Mouse (Mus musculus) MEL (cell line): ENCODE results near the gene Prpf40a. TPM values are rescaled to one million over a fixed set of nuclear protein-coding genes. Genes with fewer than 3 reads are reported as not detected.
A peak's percentile ranks its signal among the peaks of the same experiment; 100 is the strongest.

Experiments used
- DNase-seq: peaks from one replicate; pipeline ENCODE4 v3.0.0; 2011; ENCODE audit warnings: low read depth, low spot score
- H3K27ac ChIP-seq: 2 replicates; pipeline ENCODE4 v1.5.1; 2012; ENCODE audit warnings: low read depth, mild to moderate bottlenecking, control low read depth, low read length, moderate library complexity; ENCODE audit not compliant: control insufficient read depth
- H3K27me3 ChIP-seq, 2 experiments: fragments of 150-350 bp in 1 of 2; sonication (generic) in 1 of 2; 2 replicates each; pipeline ENCODE4 v1.6.1; 2012; ENCODE audit warnings: low read length in 2 of 2, mild to moderate bottlenecking in 2 of 2, improper control_type of control experiment in 1 of 2, moderate library complexity in 1 of 2; ENCODE audit not compliant: insufficient read depth in 2 of 2, control insufficient read depth in 1 of 2
- H3K36me3 ChIP-seq, 2 experiments: 2 replicates each; pipeline ENCODE4 v1.6.1; 2012 to 2014; ENCODE audit warnings: low read length in 2 of 2, improper control_type of control experiment in 1 of 2, inconsistent platforms in 1 of 2, mild to moderate bottlenecking in 1 of 2; ENCODE audit not compliant: insufficient read depth in 2 of 2, control insufficient read depth in 1 of 2
- H3K4me1 ChIP-seq, 2 experiments: fragments of 150-350 bp in 1 of 2; sonication (generic) in 1 of 2; 2 replicates each; pipeline ENCODE4 v1.6.1; 2012; ENCODE audit warnings: low read length in 2 of 2, improper control_type of control experiment in 1 of 2, mild to moderate bottlenecking in 1 of 2; ENCODE audit not compliant: insufficient read depth in 2 of 2, control insufficient read depth in 1 of 2
- H3K4me3 ChIP-seq, 2 experiments: fragments of 150-350 bp in 1 of 2; sonication (generic) in 1 of 2; 2 replicates each; pipeline ENCODE4 v1.5.1; 2012; ENCODE audit warnings: low read depth in 2 of 2, low read length in 2 of 2, mild to moderate bottlenecking in 2 of 2, moderate library complexity in 2 of 2, control low read depth in 1 of 2, improper control_type of control experiment in 1 of 2; ENCODE audit not compliant: control insufficient read depth in 1 of 2, insufficient read depth in 1 of 2
- H3K79me2 ChIP-seq: 2 replicates; pipeline ENCODE4 v1.6.1; 2012; ENCODE audit warnings: mild to moderate bottlenecking, low read length, moderate library complexity; ENCODE audit not compliant: control insufficient read depth, poor library complexity, insufficient read depth
- H3K9ac ChIP-seq: 2 replicates; pipeline ENCODE4 v1.6.1; 2012; ENCODE audit warnings: low read depth, mild to moderate bottlenecking, control low read depth, low read length, moderate library complexity; ENCODE audit not compliant: control insufficient read depth, poor library complexity, severe bottlenecking
- H3K9me3 ChIP-seq: fragments of 150-350 bp; sonication (generic); replicated peaks from 2 replicates; pipeline ENCODE4 v1.6.1; 2012; ENCODE audit warnings: mild to moderate bottlenecking, low read length, improper control_type of control experiment, moderate library complexity; ENCODE audit not compliant: insufficient read depth
- CHD1 ChIP-seq: IDR thresholded peaks from 2 replicates; pipeline ENCODE4 v1.6.1; 2012; ENCODE audit warnings: low read depth, mild to moderate bottlenecking, inconsistent platforms, low read length, improper control_type of control experiment
- CHD2 ChIP-seq: IDR thresholded peaks from 2 replicates; pipeline ENCODE4 v1.6.1; 2011; ENCODE audit warnings: low read length, improper control_type of control experiment
- ELF1 ChIP-seq: IDR thresholded peaks from 2 replicates; pipeline ENCODE4 v1.6.1; 2014; ENCODE audit warnings: low read depth, mild to moderate bottlenecking, inconsistent platforms, low read length, improper control_type of control experiment, moderate library complexity
- EP300 ChIP-seq, 2 experiments: IDR thresholded peaks; 2 replicates each; pipeline ENCODE4 v1.6.1; 2011; ENCODE audit warnings: improper control_type of control experiment in 2 of 2, low read length in 2 of 2, low read depth in 1 of 2, mild to moderate bottlenecking in 1 of 2
- GABPA ChIP-seq: IDR thresholded peaks from 2 replicates; pipeline ENCODE4 v1.6.1; 2012; ENCODE audit warnings: low read depth, mild to moderate bottlenecking, inconsistent platforms, low read length, improper control_type of control experiment, moderate library complexity
- KAT2A ChIP-seq: conservative IDR thresholded peaks from 2 replicates; pipeline ENCODE4 v1.6.1; 2012; ENCODE audit warnings: low read depth, low read length, improper control_type of control experiment, inconsistent platforms
- MAZ ChIP-seq: IDR thresholded peaks from 2 replicates; pipeline ENCODE4 v1.6.1; 2012; ENCODE audit warnings: low read depth, mild to moderate bottlenecking, inconsistent platforms, low read length, improper control_type of control experiment
- MEF2A ChIP-seq: IDR thresholded peaks from 2 replicates; pipeline ENCODE4 v1.6.1; 2014; ENCODE audit warnings: low read depth, mild to moderate bottlenecking, inconsistent platforms, low read length, improper control_type of control experiment; ENCODE audit not compliant: poor library complexity, insufficient replicate concordance, severe bottlenecking; ENCODE audit errors: extremely low read depth
- NELFE ChIP-seq: IDR thresholded peaks from 2 replicates; pipeline ENCODE4 v1.6.1; 2011; ENCODE audit warnings: low read depth, low read length, improper control_type of control experiment
- NRF1 ChIP-seq: IDR thresholded peaks from 2 replicates; pipeline ENCODE4 v1.6.1; 2014; ENCODE audit warnings: low read depth, mild to moderate bottlenecking, inconsistent platforms, low read length, improper control_type of control experiment, moderate library complexity; ENCODE audit not compliant: poor library complexity, insufficient read depth, severe bottlenecking
- POLR2A ChIP-seq, 2 experiments: IDR thresholded peaks; 2 replicates each; pipeline ENCODE4 v1.6.1; 2011 to 2012; ENCODE audit warnings: low read length in 2 of 2, mild to moderate bottlenecking in 2 of 2, control low read depth in 1 of 2, improper control_type of control experiment in 1 of 2, low read depth in 1 of 2, moderate library complexity in 1 of 2; ENCODE audit not compliant: control insufficient read depth in 1 of 2, insufficient read depth in 1 of 2, poor library complexity in 1 of 2
- POLR2AphosphoS2 ChIP-seq: IDR thresholded peaks from 2 replicates; pipeline ENCODE4 v1.6.1; 2011; ENCODE audit warnings: low read length, improper control_type of control experiment
- POLR2AphosphoS5 ChIP-seq: IDR thresholded peaks from 2 replicates; pipeline ENCODE4 v1.6.1; 2012; ENCODE audit warnings: low read depth, borderline replicate concordance, mild to moderate bottlenecking, inconsistent platforms, low read length, moderate library complexity, mixed read lengths
- RAD21 ChIP-seq: IDR thresholded peaks from 2 replicates; pipeline ENCODE4 v1.6.1; 2011; ENCODE audit warnings: mild to moderate bottlenecking, low read depth, low read length, improper control_type of control experiment
- RCOR1 ChIP-seq: IDR thresholded peaks from 2 replicates; pipeline ENCODE4 v1.6.1; 2012; ENCODE audit warnings: low read depth, mild to moderate bottlenecking, inconsistent platforms, low read length, improper control_type of control experiment
- TAL1 ChIP-seq: IDR thresholded peaks from 2 replicates; pipeline ENCODE4 v1.6.1; 2012; ENCODE audit warnings: mild to moderate bottlenecking, inconsistent platforms, low read length, moderate library complexity, mixed read lengths
- USF1 ChIP-seq: IDR thresholded peaks from 2 replicates; pipeline ENCODE4 v1.6.1; 2014; ENCODE audit warnings: low read depth, mild to moderate bottlenecking, inconsistent platforms, low read length, improper control_type of control experiment, moderate library complexity
- ZKSCAN1 ChIP-seq: IDR thresholded peaks from 2 replicates; pipeline ENCODE4 v1.6.1; 2012; ENCODE audit warnings: low read depth, mild to moderate bottlenecking, inconsistent platforms, low read length, improper control_type of control experiment, moderate library complexity
- polyA plus RNA-seq, 2 experiments: library from polyadenylated mRNA; stranded (reverse) in 1 of 2; unstranded in 1 of 2; fragments of >175 nt in 1 of 2; fragments of >200 nt in 1 of 2; gene quantifications; 2 replicates each; pipeline versions ENCODE4 v1.2.1 to v1.2.4; 2012; ENCODE audit warnings: low replicate concordance in 2 of 2, low read depth in 1 of 2; ENCODE audit not compliant: insufficient read length in 2 of 2, insufficient read depth in 1 of 2, missing spikeins in 1 of 2
- total RNA-seq: library from RNA; depleted of rRNA; stranded (reverse); fragments of 300-350 nt; gene quantifications from 2 replicates; pipeline ENCODE4 v1.2.3, GENCODE M21; 2012

Gene Prpf40a
- total and polyA plus RNA-seq, 3 experiments, result 82.9 to 98.5 (median 94.9) TPM

DNA sequence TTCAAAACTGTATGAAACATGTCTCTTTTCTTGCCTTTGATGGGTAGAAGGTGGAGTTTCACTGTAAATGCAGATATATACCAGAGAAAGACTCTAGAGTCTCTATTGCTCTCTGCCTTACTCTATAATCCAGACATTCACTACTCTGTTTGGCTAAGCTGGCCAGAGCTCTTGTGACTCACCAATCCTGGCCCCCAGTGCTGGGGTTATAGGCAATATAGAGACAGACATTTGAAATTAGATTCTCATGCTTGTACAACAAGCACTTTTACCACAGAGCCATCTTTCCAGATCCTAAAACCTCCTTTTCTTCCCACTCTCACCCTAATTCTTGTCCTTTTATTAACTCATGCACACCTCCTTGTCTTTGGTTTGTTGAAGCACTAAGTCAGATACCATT, 17.1 kb downstream of the Prpf40a start:
- Histone ChIP-seq H3K79me2 (no peaks in the 10 kb centered on the region), H3K36me3 (peaks cover 0 to 37% of the 10 kb centered on the region in 2 experiments), H3K4me1 (no peaks in the 10 kb centered on the region), H3K9me3 (no peaks in the 10 kb centered on the region), H3K27ac (no peak overlapping the region), H3K9ac (no peak overlapping the region), H3K27me3 (no peaks in the 10 kb centered on the region), H3K4me3 (no peak overlapping the region)
- DNase-seq, result no peak
- TF ChIP-seq ELF1, result no peak
- TF ChIP-seq GABPA, result no peak
- no peak for TF ChIP-seq POLR2AphosphoS5

- H3K4me1 ChIP-seq, result no peaks in the 10 kb centered on the region
- H3K9ac ChIP-seq, result no peak overlapping the region
- TF ChIP-seq EP300 (IDR thresholded peaks at IDR 0.05; ENCODE audit: low read depth in 1 of 2, low read length in 2 of 2), result no peak
- no peak for TF ChIP-seq ZKSCAN1
- TF ChIP-seq POLR2AphosphoS5, result no peak
- no peak for TF ChIP-seq CHD1
- no peak for TF ChIP-seq MEF2A
- TF ChIP-seq NELFE, result no peak
- no peaks in the 10 kb centered on the region for H3K9me3 ChIP-seq
- H3K27ac ChIP-seq, result no peak overlapping the region
- no peak overlapping the region for H3K4me3 ChIP-seq
- H3K79me2 ChIP-seq, result no peaks in the 10 kb centered on the region
- DNase-seq, result peak; percentile 25
- H3K27me3 ChIP-seq, result no peaks in the 10 kb centered on the region
- H3K36me3 ChIP-seq, result peaks cover 2 to 60% of the 10 kb centered on the region in 2 experiments; a peak in 2 of 4 replicates
These were observed 44.2 kb downstream of the Prpf40a start for GRCm38 (mm10) chr2:53146852-53147251.

DNA sequence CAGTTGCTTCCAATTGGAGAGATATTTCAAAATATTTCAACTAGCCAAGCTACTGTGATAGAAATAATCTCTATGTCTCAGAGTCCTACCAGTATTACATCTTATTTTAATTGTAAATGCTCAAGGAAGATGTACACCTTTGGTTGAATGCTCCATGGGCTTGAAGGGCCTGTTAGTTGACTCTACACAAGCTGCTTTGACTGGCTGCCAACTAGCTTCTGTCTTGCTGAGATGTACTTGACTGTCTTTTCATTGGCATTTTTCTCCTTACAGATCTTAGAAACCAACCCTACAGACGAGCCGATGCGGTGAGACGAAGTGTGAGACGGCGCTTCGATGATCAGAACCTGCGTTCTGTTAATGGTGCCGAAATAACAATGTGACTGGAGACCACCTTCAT, 59.5 kb downstream of the Prpf40a start:
- DNase-seq, result no peak
- no peaks in the 10 kb centered on the region for H3K79me2 ChIP-seq

DNA sequence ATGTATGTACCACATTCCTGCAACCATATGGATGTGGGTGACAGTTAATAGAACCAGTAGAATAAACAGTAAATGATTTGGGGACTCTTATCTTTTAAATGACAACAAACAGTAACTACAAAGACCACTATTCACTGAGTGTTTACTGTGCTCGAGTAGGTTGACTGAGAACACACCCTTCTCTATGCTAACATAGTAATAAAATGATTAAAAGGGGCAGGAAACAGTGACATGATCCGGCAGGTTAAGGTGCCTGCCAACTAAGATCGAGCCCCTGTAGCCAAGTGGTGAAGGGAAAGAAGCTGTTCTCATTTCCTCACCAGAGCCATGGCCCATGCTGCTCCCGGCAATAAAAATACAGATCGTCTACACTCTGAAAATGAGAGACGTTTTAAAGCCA, 62.0 kb downstream of the Prpf40a start:
- H3K79me2 ChIP-seq, result no peaks in the 10 kb centered on the region
- H3K4me3 ChIP-seq, result no peak overlapping the region
- no peaks in the 10 kb centered on the region for H3K36me3 ChIP-seq
- H3K9ac ChIP-seq, result no peak overlapping the region
- no peak for DNase-seq
- H3K27ac ChIP-seq, result no peak overlapping the region
- no peaks in the 10 kb centered on the region for H3K9me3 ChIP-seq
- H3K27me3 ChIP-seq, result no peaks in the 10 kb centered on the region
- no peaks in the 10 kb centered on the region for H3K4me1 ChIP-seq
- no peak for TF ChIP-seq EP300 (IDR thresholded peaks at IDR 0.05; ENCODE audit: low read depth in 1 of 2, low read length in 2 of 2)
- no peak for TF ChIP-seq NRF1
- TF ChIP-seq MAZ, result no peak
- no peak for TF ChIP-seq POLR2A (IDR thresholded peaks at IDR 0.05; ENCODE audit: control insufficient read depth in 1 of 2, insufficient read depth in 1 of 2, low read depth in 1 of 2, low read length in 2 of 2, poor library complexity in 1 of 2)
- TF ChIP-seq CHD1, result no peak
- no peak for TF ChIP-seq TAL1
- TF ChIP-seq USF1, result no peak
- no peak for TF ChIP-seq KAT2A
- TF ChIP-seq MEF2A, result no peak
- no peak for TF ChIP-seq RCOR1
- no peak for TF ChIP-seq RAD21
- no peak for TF ChIP-seq CHD2
- TF ChIP-seq NELFE, result no peak

More for the DNA sequence above, 59.5 kb downstream of the Prpf40a start:
- Histone ChIP-seq H3K9me3 (no peaks in the 10 kb centered on the region), H3K27me3 (no peaks in the 10 kb centered on the region), H3K36me3 (peaks cover 0 to 1% of the 10 kb centered on the region in 2 experiments; a peak in 2 of 4 replicates), H3K4me1 (no peaks in the 10 kb centered on the region), H3K27ac (no peak overlapping the region), H3K9ac (no peak overlapping the region), H3K4me3 (no peak overlapping the region)
- TF ChIP-seq POLR2AphosphoS2 (peak; percentile 51; the same call in 1 of the 2 replicates), NELFE (no peak)
